Mouse (Mus musculus) MEL (cell line): ENCODE measurements at regions not wholly inside any gene's neighbourhood (a gene's known extent, or its start where the extent isn't known, plus 50 kb on each side); places are given as distances from the start of the nearest gene placed in this dataset.

ENCODE experiments used
- DNase-seq: peaks from one replicate; pipeline ENCODE4 v3.0.0; 2011; ENCODE audit warnings: low read depth, low spot score
- H3K27ac ChIP-seq: 2 replicates; pipeline ENCODE4 v1.5.1; 2012; ENCODE audit warnings: low read depth, mild to moderate bottlenecking, control low read depth, low read length, moderate library complexity; ENCODE audit not compliant: control insufficient read depth
- H3K27me3 ChIP-seq, 2 experiments: fragments of 150-350 bp in 1 of 2; sonication (generic) in 1 of 2; 2 replicates each; pipeline ENCODE4 v1.6.1; 2012; ENCODE audit warnings: low read length in 2 of 2, mild to moderate bottlenecking in 2 of 2, improper control_type of control experiment in 1 of 2, moderate library complexity in 1 of 2; ENCODE audit not compliant: insufficient read depth in 2 of 2, control insufficient read depth in 1 of 2
- H3K36me3 ChIP-seq, 2 experiments: 2 replicates each; pipeline ENCODE4 v1.6.1; 2012 to 2014; ENCODE audit warnings: low read length in 2 of 2, improper control_type of control experiment in 1 of 2, inconsistent platforms in 1 of 2, mild to moderate bottlenecking in 1 of 2; ENCODE audit not compliant: insufficient read depth in 2 of 2, control insufficient read depth in 1 of 2
- H3K4me1 ChIP-seq, 2 experiments: fragments of 150-350 bp in 1 of 2; sonication (generic) in 1 of 2; 2 replicates each; pipeline ENCODE4 v1.6.1; 2012; ENCODE audit warnings: low read length in 2 of 2, improper control_type of control experiment in 1 of 2, mild to moderate bottlenecking in 1 of 2; ENCODE audit not compliant: insufficient read depth in 2 of 2, control insufficient read depth in 1 of 2
- H3K4me3 ChIP-seq, 2 experiments: fragments of 150-350 bp in 1 of 2; sonication (generic) in 1 of 2; 2 replicates each; pipeline ENCODE4 v1.5.1; 2012; ENCODE audit warnings: low read depth in 2 of 2, low read length in 2 of 2, mild to moderate bottlenecking in 2 of 2, moderate library complexity in 2 of 2, control low read depth in 1 of 2, improper control_type of control experiment in 1 of 2; ENCODE audit not compliant: control insufficient read depth in 1 of 2, insufficient read depth in 1 of 2
- H3K79me2 ChIP-seq: 2 replicates; pipeline ENCODE4 v1.6.1; 2012; ENCODE audit warnings: mild to moderate bottlenecking, low read length, moderate library complexity; ENCODE audit not compliant: control insufficient read depth, poor library complexity, insufficient read depth
- H3K9ac ChIP-seq: 2 replicates; pipeline ENCODE4 v1.6.1; 2012; ENCODE audit warnings: low read depth, mild to moderate bottlenecking, control low read depth, low read length, moderate library complexity; ENCODE audit not compliant: control insufficient read depth, poor library complexity, severe bottlenecking
- H3K9me3 ChIP-seq: fragments of 150-350 bp; sonication (generic); replicated peaks from 2 replicates; pipeline ENCODE4 v1.6.1; 2012; ENCODE audit warnings: mild to moderate bottlenecking, low read length, improper control_type of control experiment, moderate library complexity; ENCODE audit not compliant: insufficient read depth
- CTCF ChIP-seq, 3 experiments: IDR thresholded peaks in 2 of 3; conservative IDR thresholded peaks in 1 of 3; 2 replicates each; pipeline ENCODE4 v1.5.1; 2011 to 2012; ENCODE audit warnings: low read length in 3 of 3, low read depth in 2 of 3, mild to moderate bottlenecking in 2 of 3, improper control_type of control experiment in 1 of 3, inconsistent platforms in 1 of 3, mixed read lengths in 1 of 3, moderate library complexity in 1 of 3; ENCODE audit not compliant: control insufficient read depth in 1 of 3, insufficient read depth in 1 of 3, poor library complexity in 1 of 3, severe bottlenecking in 1 of 3
- GATA1 ChIP-seq: IDR thresholded peaks from 2 replicates; pipeline ENCODE4 v1.6.1; 2011; ENCODE audit warnings: low read depth, low read length, improper control_type of control experiment
- HCFC1 ChIP-seq: IDR thresholded peaks from 2 replicates; pipeline ENCODE4 v1.6.1; 2012; ENCODE audit warnings: low read depth, mild to moderate bottlenecking, inconsistent platforms, low read length, improper control_type of control experiment, moderate library complexity
- JUND ChIP-seq: IDR thresholded peaks from 2 replicates; pipeline ENCODE4 v1.6.1; 2011; ENCODE audit warnings: low read depth, mild to moderate bottlenecking, improper control_type of control experiment, low read length
- MAX ChIP-seq: IDR thresholded peaks from 2 replicates; pipeline ENCODE4 v1.6.1; 2011; ENCODE audit warnings: low read length, improper control_type of control experiment
- MAZ ChIP-seq: IDR thresholded peaks from 2 replicates; pipeline ENCODE4 v1.6.1; 2012; ENCODE audit warnings: low read depth, mild to moderate bottlenecking, inconsistent platforms, low read length, improper control_type of control experiment
- MXI1 ChIP-seq: IDR thresholded peaks from 2 replicates; pipeline ENCODE4 v1.6.1; 2011; ENCODE audit warnings: mild to moderate bottlenecking, low read depth, low read length, improper control_type of control experiment
- MYB ChIP-seq: IDR thresholded peaks from 2 replicates; pipeline ENCODE4 v1.6.1; 2011; ENCODE audit warnings: mild to moderate bottlenecking, low read depth, low read length, improper control_type of control experiment
- NELFE ChIP-seq: IDR thresholded peaks from 2 replicates; pipeline ENCODE4 v1.6.1; 2011; ENCODE audit warnings: low read depth, low read length, improper control_type of control experiment
- NRF1 ChIP-seq: IDR thresholded peaks from 2 replicates; pipeline ENCODE4 v1.6.1; 2014; ENCODE audit warnings: low read depth, mild to moderate bottlenecking, inconsistent platforms, low read length, improper control_type of control experiment, moderate library complexity; ENCODE audit not compliant: poor library complexity, insufficient read depth, severe bottlenecking
- POLR2A ChIP-seq, 2 experiments: IDR thresholded peaks; 2 replicates each; pipeline ENCODE4 v1.6.1; 2011 to 2012; ENCODE audit warnings: low read length in 2 of 2, mild to moderate bottlenecking in 2 of 2, control low read depth in 1 of 2, improper control_type of control experiment in 1 of 2, low read depth in 1 of 2, moderate library complexity in 1 of 2; ENCODE audit not compliant: control insufficient read depth in 1 of 2, insufficient read depth in 1 of 2, poor library complexity in 1 of 2
- RAD21 ChIP-seq: IDR thresholded peaks from 2 replicates; pipeline ENCODE4 v1.6.1; 2011; ENCODE audit warnings: mild to moderate bottlenecking, low read depth, low read length, improper control_type of control experiment
- SMC3 ChIP-seq: IDR thresholded peaks from 2 replicates; pipeline ENCODE4 v1.6.1; 2011; ENCODE audit warnings: low read depth, low read length, improper control_type of control experiment
- TAL1 ChIP-seq: IDR thresholded peaks from 2 replicates; pipeline ENCODE4 v1.6.1; 2012; ENCODE audit warnings: mild to moderate bottlenecking, inconsistent platforms, low read length, moderate library complexity, mixed read lengths
- USF1 ChIP-seq: IDR thresholded peaks from 2 replicates; pipeline ENCODE4 v1.6.1; 2014; ENCODE audit warnings: low read depth, mild to moderate bottlenecking, inconsistent platforms, low read length, improper control_type of control experiment, moderate library complexity
- USF2 ChIP-seq, 2 experiments: IDR thresholded peaks; 2 replicates each; pipeline ENCODE4 v1.6.1; 2011 to 2012; ENCODE audit warnings: improper control_type of control experiment in 2 of 2, low read length in 2 of 2, borderline replicate concordance in 1 of 2, inconsistent platforms in 1 of 2, low read depth in 1 of 2, mild to moderate bottlenecking in 1 of 2; ENCODE audit not compliant: insufficient read depth in 1 of 2
- ZC3H11A ChIP-seq: IDR thresholded peaks from 2 replicates; pipeline ENCODE4 v1.6.1; 2012; ENCODE audit warnings: low read depth, mild to moderate bottlenecking, inconsistent platforms, low read length, improper control_type of control experiment
- ZMIZ1 ChIP-seq: IDR thresholded peaks from 2 replicates; pipeline ENCODE4 v1.6.1; 2012; ENCODE audit warnings: low read depth, mild to moderate bottlenecking, inconsistent platforms, low read length, improper control_type of control experiment, moderate library complexity
- ZNF384 ChIP-seq: IDR thresholded peaks from 2 replicates; pipeline ENCODE4 v1.6.1; 2012; ENCODE audit warnings: low read depth, mild to moderate bottlenecking, inconsistent platforms, low read length, improper control_type of control experiment

DNA sequence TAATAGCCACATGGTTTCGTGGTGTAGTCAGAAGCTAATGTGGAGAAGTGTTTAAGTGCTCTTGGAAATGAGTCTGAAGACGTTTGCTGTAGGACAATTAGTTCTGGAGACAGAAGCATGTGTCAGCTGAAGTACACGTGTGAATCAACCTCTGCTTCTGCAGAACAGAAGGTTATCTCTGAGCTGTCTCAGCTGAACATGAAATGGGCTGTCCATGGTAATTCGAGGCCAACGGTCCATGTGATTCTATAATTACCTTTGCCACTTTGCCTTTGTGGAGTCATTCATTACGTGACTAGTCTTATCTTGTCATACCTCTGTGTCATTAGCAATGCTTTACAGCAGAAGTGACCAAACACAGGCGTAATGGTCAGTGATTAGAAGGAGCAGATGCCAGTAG is 295.6 kb upstream of the Veph1 start:
- no peak overlapping the region for H3K27ac ChIP-seq
- no peak overlapping the region for H3K4me3 ChIP-seq
- H3K79me2 ChIP-seq: no peaks in the 10 kb centered on the region
- H3K9ac ChIP-seq: no peak overlapping the region
- H3K9me3 ChIP-seq: no peaks in the 10 kb centered on the region
- no peaks in the 10 kb centered on the region for H3K4me1 ChIP-seq
- TF ChIP-seq TAL1 (no peak), MAZ (no peak), MXI1 (no peak), HCFC1 (no peak), NELFE (no peak)
- DNase-seq: no peak
- H3K36me3 ChIP-seq: no peaks in the 10 kb centered on the region
- peaks cover 0 to 2% of the 10 kb centered on the region in 2 experiments; a peak in 2 of 4 replicates for H3K27me3 ChIP-seq

GRCm38 (mm10) chr3:66590775-66591174 is 294.1 kb upstream of the Veph1 start:
- Histone ChIP-seq H3K4me3 (no peak overlapping the region), H3K27me3 (peaks cover 0 to 1% of the 10 kb centered on the region in 2 experiments; a peak in 3 of 4 replicates), H3K27ac (no peak overlapping the region), H3K36me3 (no peaks in the 10 kb centered on the region), H3K79me2 (no peaks in the 10 kb centered on the region), H3K9ac (no peak overlapping the region), H3K9me3 (no peaks in the 10 kb centered on the region), H3K4me1 (no peaks in the 10 kb centered on the region)
- peak; percentile 39 for DNase-seq
- TF ChIP-seq MAX (no peak), CTCF (IDR thresholded peaks at IDR 0.05 in 2 of 3, conservative IDR thresholded peaks at IDR 0.05 in 1 of 3; ENCODE audit: control insufficient read depth in 1 of 3, insufficient read depth in 1 of 3, low read depth in 2 of 3, low read length in 3 of 3, poor library complexity in 1 of 3, severe bottlenecking in 1 of 3) (peak; percentile 37 to 63 (median 54)), ZC3H11A (peak; percentile 40; the same call in 1 of the 2 replicates), POLR2A (IDR thresholded peaks at IDR 0.05; ENCODE audit: control insufficient read depth in 1 of 2, insufficient read depth in 1 of 2, low read depth in 1 of 2, low read length in 2 of 2, poor library complexity in 1 of 2) (no peak), MAZ (no peak), MXI1 (no peak), SMC3 (peak; percentile 60), ZNF384 (no peak), RAD21 (peak; percentile 43), JUND (no peak)

DNA sequence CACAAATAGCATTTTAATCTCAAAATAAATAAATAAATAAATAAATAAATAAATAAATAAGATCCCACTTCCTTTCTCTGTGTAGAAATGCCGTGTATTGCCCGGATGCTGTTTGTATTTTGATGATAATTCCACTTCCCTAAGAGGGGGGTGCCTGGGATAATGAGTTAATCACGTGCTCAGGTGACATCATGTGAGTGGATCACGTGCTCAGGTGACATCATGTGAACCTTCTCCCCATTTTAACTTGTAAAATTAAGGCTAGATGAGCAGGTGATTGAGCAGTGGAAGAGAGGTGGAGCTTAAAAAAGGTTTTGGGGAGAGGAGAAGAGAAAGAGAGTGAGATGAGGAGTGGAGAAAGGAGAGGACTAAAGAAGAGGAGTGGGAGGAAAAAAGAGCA is 292.8 kb upstream of the Veph1 start:
- Histone ChIP-seq H3K36me3 (no peaks in the 10 kb centered on the region), H3K27me3 (peaks cover 0 to 1% of the 10 kb centered on the region in 2 experiments; a peak in 3 of 4 replicates), H3K9me3 (no peaks in the 10 kb centered on the region), H3K9ac (no peak overlapping the region), H3K79me2 (no peaks in the 10 kb centered on the region), H3K4me3 (no peak overlapping the region), H3K4me1 (no peaks in the 10 kb centered on the region), H3K27ac (no peak overlapping the region)
- TF ChIP-seq USF1 (peak; percentile 75), NRF1 (no peak), HCFC1 (no peak), MAX (peak; percentile 39; the same call in 1 of the 2 replicates), MXI1 (no peak), ZMIZ1 (no peak), USF2 (IDR thresholded peaks at IDR 0.05; ENCODE audit: borderline replicate concordance in 1 of 2, insufficient read depth in 1 of 2, low read depth in 1 of 2, low read length in 2 of 2) (0 out of 4 replicates have a peak, but pooled peaks of 1 of the 2 experiments have one; percentile 46), MYB (no peak), GATA1 (no peak)
- no peak for DNase-seq
